Mouse (Mus musculus) liver, embryonic 16.5 days (tissue): ENCODE measurements around the gene Ddx24. TPM values are rescaled to one million over a fixed set of nuclear protein-coding genes. Genes with fewer than 3 reads are reported as not detected.
"Not testable (repeated sequence)": the region's sequence is repeated elsewhere in the genome, so short reads cannot be mapped to it uniquely, and the experiment has no call there.

ENCODE experiments used
- ATAC-seq: fragments of 200-750 bp; cut with Nextera tagmentation; 2 replicates; pipeline ENCODE4 v1.8.0; 2017; ENCODE audit warnings: low read depth, mild to moderate bottlenecking, moderate number of reproducible peaks, moderate library complexity
- H3K27ac ChIP-seq: fragments of 300-500 bp; sonication (generic); 2 replicates; pipeline ENCODE4 v1.5.1; 2014; ENCODE audit warnings: mild to moderate bottlenecking, low read length
- H3K27me3 ChIP-seq: fragments of 300-500 bp; sonication (generic); 2 replicates; pipeline ENCODE4 v1.6.1; 2014; ENCODE audit warnings: low read depth, low read length, mixed read lengths; ENCODE audit not compliant: control insufficient read depth, insufficient read depth
- H3K36me3 ChIP-seq: fragments of 300-500 bp; sonication (generic); 2 replicates; pipeline ENCODE4 v1.6.1; 2014; ENCODE audit warnings: mild to moderate bottlenecking; ENCODE audit not compliant: control insufficient read depth, insufficient read depth
- H3K4me1 ChIP-seq: fragments of 300-500 bp; sonication (generic); 2 replicates; pipeline ENCODE4 v1.6.1; 2014; ENCODE audit warnings: low read depth, low read length, mixed read lengths; ENCODE audit not compliant: control insufficient read depth
- H3K4me2 ChIP-seq: fragments of 300-500 bp; sonication (generic); 2 replicates; pipeline ENCODE4 v1.6.1; 2014; ENCODE audit warnings: low read depth, low read length, mixed read lengths
- H3K4me3 ChIP-seq: fragments of 300-500 bp; sonication (generic); 2 replicates; pipeline ENCODE4 v1.5.1; 2014; ENCODE audit warnings: low read depth, mild to moderate bottlenecking, low read length
- H3K9ac ChIP-seq: fragments of 300-500 bp; sonication (generic); 2 replicates; pipeline ENCODE4 v1.6.1; 2014; ENCODE audit warnings: low read depth, low read length
- H3K9me3 ChIP-seq: fragments of 300-500 bp; sonication (generic); replicated peaks from 2 replicates; pipeline ENCODE4 v1.6.1; 2016; ENCODE audit warnings: low read length; ENCODE audit not compliant: control insufficient read depth
- WGBS: fragments of 180-500 bp; shearing (Covaris S2); extraction: QIAGEN DNeasy Blood & Tissue Kit; methylation state at CpG from one replicate; pipeline ENCODE4 v1.1.7; 2014; ENCODE audit not compliant: insufficient replicate concordance; 5-methylcytosine and 5-hydroxymethylcytosine counted together
- polyA plus RNA-seq: library from polyadenylated mRNA; unstranded; fragments of >200 nt; fragmentation: Nextera tagmentation; extraction: Ambion mirVana; gene quantifications from 2 replicates; pipeline ENCODE4 v1.2.1, GENCODE M21; 2015

The Ddx24 gene
- 33.8 and 40.9 TPM in 2 replicates for polyA plus RNA-seq

DNA sequence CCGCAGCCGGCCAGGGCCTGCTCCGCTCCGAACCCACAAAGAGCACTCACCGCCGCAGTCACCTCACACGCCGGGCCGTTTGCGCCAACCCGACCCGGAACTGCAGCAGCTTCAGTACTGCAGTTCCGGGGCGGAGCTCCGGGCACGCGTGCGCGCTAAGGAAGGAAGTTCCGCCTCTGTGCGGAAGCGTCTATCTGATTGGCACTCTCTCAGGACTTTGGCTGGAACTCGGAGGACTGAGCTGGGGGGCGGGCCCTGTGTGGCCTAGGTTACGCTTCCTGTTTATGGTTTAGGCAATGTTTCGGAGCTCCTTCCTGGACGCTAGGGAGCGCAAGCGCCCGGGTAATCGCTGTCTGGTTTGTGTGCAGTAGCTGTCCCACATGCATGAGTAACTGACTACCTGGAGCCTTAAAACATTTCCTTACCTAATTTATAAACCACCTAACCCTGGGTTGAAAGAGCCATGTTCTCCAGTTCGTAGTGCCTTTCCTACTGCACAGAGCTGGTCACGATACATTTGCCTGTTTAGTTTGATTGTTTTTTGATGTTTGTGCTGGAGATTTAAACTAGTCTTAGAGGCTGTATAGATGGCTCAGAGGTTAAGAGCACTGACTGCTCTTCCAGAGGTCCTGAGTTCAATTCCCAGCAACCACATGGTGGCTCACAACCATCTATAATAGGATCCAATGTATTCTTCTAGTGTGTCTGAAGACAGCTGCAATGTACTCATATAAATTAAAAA lies at the start of gene Ddx24:
Ddx24 (minus strand) TSS at position 102 of the 742 bp plus-strand sequence.
- peak within 1 kb of the TSS; percentile 51 for H3K27ac ChIP-seq
- no peaks in the 10 kb centered on the region for H3K27me3 ChIP-seq
- H3K9me3 ChIP-seq: peaks cover 2% of the 10 kb centered on the region; the same call in 1 of the 2 replicates
- peaks cover 23% of the 10 kb centered on the region for H3K4me1 ChIP-seq
- peak within 1 kb of the TSS; percentile 95 for H3K4me2 ChIP-seq
- 1% methylated on average over 33 of the region's 33 CpGs for WGBS
- peaks cover 8% of the 10 kb centered on the region for H3K36me3 ChIP-seq
- peak within 1 kb of the TSS; percentile 98 for H3K4me3 ChIP-seq
- peak; percentile 100 for ATAC-seq
- peak within 1 kb of the TSS; percentile 91 for H3K9ac ChIP-seq

DNA sequence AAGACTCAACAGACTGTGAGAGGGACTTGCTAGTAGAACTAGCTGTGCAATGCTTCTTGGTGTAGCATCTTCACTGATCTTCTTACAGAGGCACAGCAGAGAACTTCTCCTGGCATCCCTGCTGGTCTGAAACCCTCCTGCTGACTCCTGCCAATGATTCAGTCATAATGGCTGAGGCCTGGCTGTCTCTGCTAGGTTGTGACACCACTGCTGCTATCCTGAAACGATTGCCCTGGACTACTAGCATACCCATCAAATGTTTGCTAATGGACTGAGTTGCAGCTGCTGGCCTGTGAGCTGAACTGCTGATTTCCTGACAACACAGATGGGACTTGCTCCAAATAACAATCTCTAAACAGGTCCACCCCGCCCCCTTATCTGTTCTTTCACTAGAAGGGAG lies 48.9 kb upstream of the Ddx24 start:
- no peaks in the 10 kb centered on the region for H3K9me3 ChIP-seq
- H3K9ac ChIP-seq: no peak overlapping the region
- no peak for ATAC-seq
- no peak overlapping the region for H3K27ac ChIP-seq
- no peaks in the 10 kb centered on the region for H3K4me1 ChIP-seq
- H3K4me3 ChIP-seq: no peak overlapping the region
- no peak overlapping the region for H3K4me2 ChIP-seq
- no peaks in the 10 kb centered on the region for H3K27me3 ChIP-seq
- 28% methylated on average over 2 of the region's 2 CpGs for WGBS
- H3K36me3 ChIP-seq: no peaks in the 10 kb centered on the region

DNA sequence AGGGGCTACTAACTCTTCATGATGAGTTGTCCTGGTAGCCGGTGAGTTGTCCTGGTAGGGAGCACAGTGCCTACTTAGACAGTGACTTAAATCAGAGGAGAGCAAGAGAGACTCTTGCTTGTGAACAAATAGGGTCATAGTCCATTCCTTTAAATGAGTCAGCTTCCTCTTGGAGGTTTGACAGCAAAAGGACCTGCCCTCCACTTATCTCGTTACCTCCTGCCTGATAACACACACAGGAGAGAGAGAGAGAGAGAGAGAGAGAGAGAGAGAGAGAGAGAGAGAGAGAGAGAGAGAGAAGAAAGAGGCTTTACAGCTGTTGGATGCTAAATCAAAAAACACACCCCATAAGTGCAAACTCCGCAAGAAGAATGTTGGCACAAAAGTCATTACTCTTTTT lies 31.5 kb upstream of the Ddx24 start, which contains the start of gene Ifi27l2b:
Ifi27l2b (minus strand) TSS at position 84 of the 400 bp plus-strand sequence.
- Histone ChIP-seq H3K4me1 (no peaks in the 10 kb centered on the region), H3K27ac (no peak within 1 kb of the TSS), H3K4me3 (no peak within 1 kb of the TSS), H3K36me3 (no peaks in the 10 kb centered on the region), H3K9ac (no peak within 1 kb of the TSS), H3K4me2 (no peak within 1 kb of the TSS), H3K27me3 (no peaks in the 10 kb centered on the region), H3K9me3 (no peaks in the 10 kb centered on the region)
- WGBS: 39% methylated on average over 3 of the region's 3 CpGs
- no peak for ATAC-seq

DNA sequence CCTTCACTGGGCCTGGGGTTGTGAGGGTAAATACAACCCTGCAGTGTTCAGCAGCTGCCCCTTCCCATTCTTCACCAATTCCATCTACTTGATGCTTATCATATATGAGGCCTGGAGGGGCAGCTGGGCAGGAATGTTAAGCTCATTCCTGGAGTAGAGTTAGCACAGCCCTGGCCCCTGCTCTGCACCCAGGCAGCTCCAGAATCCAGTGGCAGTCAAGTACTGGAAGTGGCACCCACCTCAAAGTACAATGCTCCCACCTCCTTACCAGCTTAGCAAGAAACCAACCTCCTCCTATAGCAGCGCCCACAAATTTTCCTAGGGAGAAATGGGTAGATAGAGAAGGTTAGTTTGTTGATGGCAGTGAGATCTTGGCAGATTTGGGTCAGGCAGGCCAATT lies 31.1 kb upstream of the Ddx24 start:
- not testable (repeated sequence) for H3K36me3 ChIP-seq, H3K27ac ChIP-seq, H3K4me3 ChIP-seq, H3K9ac ChIP-seq, H3K4me2 ChIP-seq, H3K9me3 ChIP-seq, ATAC-seq, H3K4me1 ChIP-seq, H3K27me3 ChIP-seq
- WGBS: no CpG with 5 or more reads among the region's 1 CpGs

DNA sequence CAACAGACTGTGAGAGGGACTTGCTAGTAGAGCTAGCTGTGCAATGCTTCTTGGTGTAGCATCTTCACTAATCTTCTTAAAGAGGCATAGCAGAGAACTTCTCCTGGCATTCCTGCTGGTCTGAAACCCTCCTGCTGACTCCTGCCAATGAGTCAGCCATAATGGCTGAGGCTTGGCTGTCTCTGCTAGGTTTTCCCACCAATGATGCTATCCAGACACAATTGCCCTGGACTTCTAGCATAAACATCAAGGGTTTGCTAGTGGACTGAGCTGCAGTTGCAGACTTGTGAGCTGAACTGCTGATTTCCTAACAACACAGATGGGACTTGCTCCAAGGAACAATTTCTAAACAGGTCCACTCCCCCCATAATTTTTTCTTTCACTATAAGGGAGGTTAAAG lies 27.7 kb upstream of the Ddx24 start:
- H3K9me3 ChIP-seq: no peaks in the 10 kb centered on the region
- H3K9ac ChIP-seq: no peak overlapping the region
- no peaks in the 10 kb centered on the region for H3K36me3 ChIP-seq
- no peak for ATAC-seq
- H3K4me1 ChIP-seq: no peaks in the 10 kb centered on the region
- no peak overlapping the region for H3K27ac ChIP-seq
- no peaks in the 10 kb centered on the region for H3K27me3 ChIP-seq
- no peak overlapping the region for H3K4me2 ChIP-seq
- no peak overlapping the region for H3K4me3 ChIP-seq

- Histone ChIP-seq H3K27ac (no peak overlapping the region), H3K36me3 (no peaks in the 10 kb centered on the region), H3K27me3 (no peaks in the 10 kb centered on the region), H3K4me1 (no peaks in the 10 kb centered on the region), H3K9me3 (no peaks in the 10 kb centered on the region), H3K4me3 (no peak overlapping the region), H3K4me2 (no peak overlapping the region), H3K9ac (no peak overlapping the region)
- no peak for ATAC-seq
- WGBS: 64% methylated on average over 3 of the region's 3 CpGs
Measured at GRCm38 (mm10) chr12:103445060-103445459, 19.4 kb upstream of the Ddx24 start.

GRCm38 (mm10) chr12:103444261-103444660 lies 18.6 kb upstream of the Ddx24 start:
- not testable (repeated sequence) for H3K27me3 ChIP-seq

GRCm38 (mm10) chr12:103443524-103443923 lies 17.9 kb upstream of the Ddx24 start, which contains the start of gene Ifi27l2a:
Ifi27l2a (minus strand) TSS chr12:103443680.
- ATAC-seq: peak; percentile 13; the same call in 1 of the 2 replicates
- no peaks in the 10 kb centered on the region for H3K27me3 ChIP-seq
- H3K9ac ChIP-seq: no peak within 1 kb of the TSS
- no peaks in the 10 kb centered on the region for H3K36me3 ChIP-seq
- no peak within 1 kb of the TSS for H3K4me2 ChIP-seq
- H3K27ac ChIP-seq: no peak within 1 kb of the TSS
- 47% methylated on average over 3 of the region's 3 CpGs for WGBS
- H3K4me1 ChIP-seq: no peaks in the 10 kb centered on the region
- no peaks in the 10 kb centered on the region for H3K9me3 ChIP-seq
- H3K4me3 ChIP-seq: no peak within 1 kb of the TSS

More at GRCm38 (mm10) chr12:103444261-103444660, 18.6 kb upstream of the Ddx24 start:
- H3K27ac ChIP-seq, H3K9ac ChIP-seq, H3K4me2 ChIP-seq, H3K4me3 ChIP-seq, ATAC-seq, H3K36me3 ChIP-seq, H3K9me3 ChIP-seq, H3K4me1 ChIP-seq: not testable (repeated sequence)
- 34% methylated on average over 6 of the region's 7 CpGs for WGBS

- H3K36me3 ChIP-seq: no peaks in the 10 kb centered on the region
- no peaks in the 10 kb centered on the region for H3K9me3 ChIP-seq
- no peaks in the 10 kb centered on the region for H3K4me1 ChIP-seq
- H3K27ac ChIP-seq: no peak overlapping the region
- no peak for ATAC-seq
- H3K4me3 ChIP-seq: no peak overlapping the region
- H3K27me3 ChIP-seq: no peaks in the 10 kb centered on the region
- WGBS: 79% methylated on average over 1 of the region's 1 CpGs
- H3K9ac ChIP-seq: no peak overlapping the region
- H3K4me2 ChIP-seq: no peak overlapping the region
Measured at GRCm38 (mm10) chr12:103437601-103438000, 12.0 kb upstream of the Ddx24 start.
